Mouse (Mus musculus): ENCODE data around the gene Nubp1.
A peak's percentile ranks its signal among the peaks of the same experiment; 100 is the strongest.

Nubp1 gene

DNA sequence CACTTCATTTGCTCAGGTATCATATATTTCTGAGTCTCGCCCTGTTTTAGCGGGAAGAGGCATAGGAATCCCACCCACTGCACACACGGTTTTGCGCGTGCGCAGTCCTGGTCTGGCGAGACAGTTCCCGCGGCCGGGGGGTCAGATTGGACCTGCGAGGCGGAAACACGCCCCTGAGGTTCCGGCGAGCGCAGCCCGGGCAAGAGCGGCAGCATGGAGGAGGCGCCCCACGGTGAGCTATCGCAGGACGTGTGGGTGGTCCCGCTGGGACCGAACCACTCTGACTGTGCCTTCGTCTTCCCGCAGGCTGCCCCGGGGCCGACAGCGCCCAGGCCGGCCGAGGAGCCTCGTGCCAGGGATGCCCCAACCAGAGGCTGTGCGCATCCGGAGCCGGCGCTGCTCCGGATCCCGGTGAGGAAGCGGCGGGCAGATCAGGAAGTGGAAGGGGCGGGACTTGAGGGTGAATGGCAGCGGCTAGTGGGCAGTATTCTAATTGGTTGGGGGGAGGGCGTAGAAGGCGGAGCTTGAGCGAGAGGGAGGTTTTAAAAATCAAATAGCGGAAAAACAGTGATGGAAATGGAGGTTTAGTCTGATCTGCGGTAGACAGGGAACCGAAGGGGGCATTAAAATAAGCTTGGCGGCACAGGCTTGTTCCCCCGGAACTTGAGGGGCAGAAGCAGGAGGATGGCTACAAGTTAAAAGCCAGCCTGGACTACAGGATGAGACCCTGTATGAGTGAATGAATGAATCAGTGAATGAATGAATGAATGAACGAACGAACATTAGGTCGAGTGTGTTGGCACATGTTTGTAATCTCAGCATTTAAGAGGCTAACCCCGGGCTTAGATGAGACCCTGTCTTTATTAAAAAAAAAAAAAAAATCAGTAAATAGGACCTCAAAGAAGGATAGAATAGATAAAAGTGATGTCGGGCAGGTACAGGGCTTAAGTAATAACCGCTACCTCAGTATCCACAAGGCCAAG, at the start of gene Nubp1:
TSS of gene Nubp1 (plus strand) at position 185 of the 983 bp plus-strand sequence.
- DNase-seq (ENCODE audit: low spot score): peak; percentile 93

DNA sequence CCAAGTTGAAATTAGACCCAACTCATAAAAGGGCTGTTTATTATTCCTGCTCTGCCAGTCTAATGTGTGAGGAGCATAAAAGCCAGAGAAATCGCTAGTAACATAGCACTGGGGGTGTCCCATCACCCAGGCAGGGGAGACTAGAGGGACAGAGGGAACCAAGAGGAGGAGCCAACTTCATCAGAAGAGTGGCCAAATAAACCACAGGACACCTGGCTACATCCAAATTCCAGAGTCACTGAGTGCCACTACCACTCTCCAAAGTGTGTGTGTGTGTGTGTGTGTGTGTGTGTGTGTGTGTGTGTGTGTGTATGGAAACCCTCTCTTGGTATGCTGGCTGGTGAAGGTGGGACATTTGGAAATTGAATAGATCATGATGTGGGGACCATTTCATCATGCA, 48.7 kb upstream of the Nubp1 start:
- no peak for DNase-seq (ENCODE audit: low spot score)

DNA sequence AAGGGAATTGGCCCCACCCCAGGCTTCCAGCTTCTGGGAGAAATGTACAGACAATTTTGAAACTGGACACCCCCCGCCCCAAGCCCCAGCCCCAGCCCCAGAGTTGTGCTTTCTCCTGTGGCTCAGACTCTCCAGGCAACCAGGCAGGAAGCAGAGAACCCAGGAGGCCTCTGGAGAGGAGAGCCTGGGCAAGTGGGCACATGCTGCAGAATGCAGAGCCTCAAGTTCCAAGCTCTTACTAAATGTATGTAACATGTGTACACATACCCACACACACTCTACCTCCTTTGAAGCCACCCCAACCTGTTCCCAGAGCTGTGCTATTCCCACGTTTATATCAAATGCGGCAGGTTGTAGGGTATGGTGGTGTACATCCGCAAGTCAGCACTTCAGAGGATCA, 46.0 kb upstream of the Nubp1 start:
- DNase-seq (ENCODE audit: low spot score): no peak

DNA sequence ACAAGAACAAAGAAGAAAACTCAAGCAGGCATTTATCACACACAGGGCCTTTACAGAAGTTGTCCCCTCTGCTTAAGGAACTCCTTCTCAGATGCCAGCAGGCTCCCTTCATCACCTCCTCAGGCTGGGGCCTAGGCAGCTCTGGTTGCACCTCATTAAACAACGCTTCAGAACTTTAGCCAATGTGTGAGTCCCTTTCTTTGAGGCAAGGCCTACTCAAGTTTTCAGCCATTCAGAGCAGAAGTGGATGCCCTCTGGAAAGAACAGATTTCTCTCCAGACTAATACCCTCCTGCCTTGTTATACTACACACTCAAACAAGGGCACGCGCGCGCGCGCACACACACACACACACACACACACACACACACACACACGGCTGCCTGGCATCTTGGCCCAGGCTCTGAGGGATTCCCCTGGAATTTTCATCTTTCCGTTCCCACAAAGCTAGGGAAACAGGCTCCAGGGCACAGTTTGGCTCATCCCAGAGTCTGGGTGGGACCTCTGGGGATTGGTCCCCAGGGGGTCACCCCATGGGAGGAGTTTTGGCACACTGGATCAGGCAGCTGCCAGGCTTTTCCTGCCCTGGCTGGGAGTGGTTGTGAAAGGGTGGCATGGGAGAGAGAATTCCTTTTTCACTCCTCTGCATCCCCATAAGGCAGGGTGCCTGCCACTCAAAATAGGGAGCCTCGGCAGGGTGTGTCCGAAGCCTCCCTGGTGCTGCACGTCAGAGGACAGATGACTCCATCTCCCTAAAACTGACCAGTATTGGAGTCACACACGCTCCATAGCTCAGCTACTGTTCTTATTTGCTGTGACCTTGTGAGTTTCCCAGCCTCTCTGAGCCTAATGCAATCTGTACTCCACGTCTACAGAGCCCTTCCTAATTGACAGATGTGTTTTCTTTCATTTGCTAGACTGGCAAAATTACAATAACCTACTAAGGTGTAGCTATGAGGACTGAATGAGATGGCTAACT, 45.2 kb upstream of the Nubp1 start:
- DNase-seq (ENCODE audit: low spot score): no peak

DNA sequence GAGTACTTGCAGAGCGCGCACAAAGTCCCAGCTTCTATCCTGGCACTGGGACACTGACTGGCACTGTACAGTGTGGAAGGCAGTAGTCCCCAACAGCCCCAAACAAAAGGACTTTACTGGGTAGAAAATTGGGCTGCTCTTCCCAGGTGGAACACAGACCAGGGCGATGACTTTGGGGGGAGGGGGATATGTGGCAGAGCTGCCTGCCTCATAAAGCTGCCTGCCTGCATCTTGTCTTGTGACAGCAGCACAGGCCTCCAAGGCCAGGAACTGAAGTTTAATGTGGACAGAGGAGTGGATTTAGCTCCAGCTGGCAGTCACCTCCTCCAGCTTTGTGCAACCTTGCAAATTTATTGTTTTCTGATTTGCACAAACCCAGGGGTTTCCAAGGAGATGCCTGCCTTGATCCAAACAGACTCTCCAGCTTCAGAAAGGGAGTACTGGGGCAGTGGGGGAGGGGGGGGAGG, 42.2 kb upstream of the Nubp1 start:
- no peak for DNase-seq (ENCODE audit: low spot score)

DNA sequence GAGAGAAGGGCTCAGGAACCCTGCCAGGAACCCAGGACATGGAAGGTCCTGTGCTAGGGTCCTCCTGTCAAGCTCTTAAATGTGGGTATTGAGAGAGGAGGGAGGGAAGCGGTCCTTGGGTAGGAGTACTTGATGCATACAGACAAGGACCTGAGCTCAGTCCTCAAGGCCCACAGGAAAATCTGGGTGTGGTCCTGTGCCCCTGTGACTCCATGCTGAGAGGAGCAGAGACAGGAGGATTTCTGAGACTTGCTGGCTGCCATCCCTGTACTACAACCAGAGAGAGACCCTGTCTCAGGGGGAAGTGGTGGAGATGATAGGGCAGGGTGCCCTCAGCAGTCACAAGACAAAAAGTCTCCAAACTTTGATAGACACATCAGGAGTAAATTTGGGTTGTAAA, 41.8 kb upstream of the Nubp1 start:
- no peak for DNase-seq (ENCODE audit: low spot score)

DNA sequence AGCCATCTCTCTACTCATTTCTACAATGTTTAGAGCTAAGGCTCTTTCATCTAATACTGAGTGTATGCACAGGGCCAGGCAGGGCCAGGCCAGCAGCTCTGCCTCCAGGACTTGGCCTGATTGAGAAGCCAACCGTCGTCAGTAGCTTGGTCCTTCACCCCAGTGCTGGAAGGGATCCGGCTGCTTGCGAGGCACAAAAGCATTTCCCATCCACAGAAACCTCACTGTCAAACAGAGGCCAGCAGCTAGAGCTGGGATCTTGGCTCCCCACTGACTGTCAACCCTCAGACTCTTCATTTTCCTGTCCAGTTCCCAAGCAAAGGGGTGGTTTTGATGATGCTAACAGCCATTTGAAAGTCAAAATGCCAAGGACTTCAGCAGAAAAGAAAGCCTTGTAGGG, 39.4 kb upstream of the Nubp1 start:
- DNase-seq (ENCODE audit: low spot score): no peak

DNA sequence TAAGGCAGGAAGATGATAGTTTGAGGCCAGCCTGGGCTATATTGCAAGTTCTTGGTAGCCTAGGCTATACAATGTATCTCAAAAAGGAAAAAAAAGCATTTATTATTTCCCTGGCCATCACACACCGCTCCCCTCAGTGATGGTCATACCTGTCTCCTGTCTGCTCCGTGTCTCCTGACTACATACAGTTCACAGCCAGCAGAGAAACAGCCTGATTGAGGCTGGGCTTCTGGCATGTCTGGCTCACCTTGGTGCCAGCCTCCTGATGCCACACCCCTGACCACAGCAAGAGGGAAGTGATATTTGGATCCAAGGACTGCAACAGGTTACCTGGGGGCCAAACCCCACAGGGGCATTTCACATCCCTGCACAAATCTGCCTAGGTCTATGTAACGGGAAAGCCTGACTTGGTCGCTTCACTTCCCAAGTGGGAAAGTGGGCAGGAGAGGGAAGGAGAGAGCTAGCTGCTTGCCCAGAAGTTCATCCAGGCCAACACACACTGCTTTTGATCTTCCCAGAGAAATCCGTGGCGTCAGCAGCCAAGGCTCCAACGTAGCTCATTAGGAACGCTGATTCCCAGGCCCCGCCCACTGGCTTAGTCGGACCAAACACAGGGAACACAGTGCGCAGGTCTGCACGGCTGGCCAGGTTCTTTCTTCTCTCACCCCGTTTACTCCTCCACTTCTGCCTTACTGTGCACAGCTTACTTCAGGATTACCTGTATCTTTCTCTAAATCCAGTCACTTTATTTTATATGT, 37.3 kb upstream of the Nubp1 start:
- DNase-seq (ENCODE audit: low spot score): peak; percentile 76

DNA sequence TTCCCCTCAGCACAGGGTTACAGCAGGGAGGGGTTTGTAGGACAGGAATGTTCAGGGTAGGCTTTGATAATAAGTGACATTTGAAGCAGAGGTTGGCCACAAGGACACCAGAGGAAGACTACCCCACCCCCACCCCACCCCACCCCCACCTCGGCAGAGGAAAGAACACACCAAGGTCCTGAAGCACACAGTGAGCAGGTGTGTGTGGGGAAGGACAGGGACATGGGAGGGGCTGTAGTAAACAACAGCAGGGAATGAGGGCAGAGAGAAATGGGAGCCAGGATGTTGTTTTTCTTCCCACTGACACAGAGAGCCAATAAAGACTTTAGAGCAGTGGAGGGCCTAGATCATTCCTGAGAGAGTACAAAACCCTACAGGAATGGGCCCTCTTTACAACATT, 34.5 kb upstream of the Nubp1 start:
- no peak for DNase-seq (ENCODE audit: low spot score)

DNA sequence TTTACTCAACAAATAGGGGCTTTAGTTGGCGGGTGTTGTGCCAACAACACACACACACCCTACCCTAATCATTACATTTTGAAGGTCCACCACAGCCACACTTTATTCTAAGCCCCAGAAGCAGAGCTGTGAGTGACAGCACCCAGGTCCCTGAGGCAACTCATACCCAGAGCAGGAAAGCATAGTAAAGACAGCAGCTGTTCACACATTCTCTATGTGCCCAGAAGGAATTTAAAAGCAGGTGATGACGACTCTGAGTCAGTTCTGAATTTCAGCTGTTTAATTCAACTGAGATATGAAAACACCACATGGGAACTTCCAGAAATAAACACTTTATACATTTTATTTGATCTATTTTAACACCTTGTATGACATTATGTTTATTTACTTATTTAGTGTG, 32.2 kb upstream of the Nubp1 start:
- DNase-seq (ENCODE audit: low spot score): no peak

DNA sequence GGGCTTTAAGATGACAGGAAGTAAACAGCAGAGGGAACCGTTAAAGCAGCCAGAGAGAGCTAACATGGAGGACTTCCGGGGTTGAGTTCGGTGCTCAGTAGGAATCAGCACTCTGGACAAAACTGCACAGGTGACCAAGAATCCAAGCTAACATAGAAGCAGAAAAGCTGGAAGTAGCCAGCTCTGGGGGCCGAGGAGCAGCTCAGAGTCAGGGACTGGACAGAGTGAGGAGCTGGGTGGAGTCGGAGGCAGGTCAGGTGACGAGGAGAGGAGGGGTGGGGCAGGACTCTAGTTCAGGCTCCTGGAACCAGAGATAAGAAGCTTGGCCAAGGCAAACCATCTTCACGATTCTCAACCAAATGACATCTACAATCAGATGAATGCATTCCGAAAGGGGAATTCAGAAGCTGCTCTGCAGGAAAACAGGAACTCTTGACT, 27.7 kb upstream of the Nubp1 start:
- peak; percentile 54 for DNase-seq (ENCODE audit: low spot score)

DNA sequence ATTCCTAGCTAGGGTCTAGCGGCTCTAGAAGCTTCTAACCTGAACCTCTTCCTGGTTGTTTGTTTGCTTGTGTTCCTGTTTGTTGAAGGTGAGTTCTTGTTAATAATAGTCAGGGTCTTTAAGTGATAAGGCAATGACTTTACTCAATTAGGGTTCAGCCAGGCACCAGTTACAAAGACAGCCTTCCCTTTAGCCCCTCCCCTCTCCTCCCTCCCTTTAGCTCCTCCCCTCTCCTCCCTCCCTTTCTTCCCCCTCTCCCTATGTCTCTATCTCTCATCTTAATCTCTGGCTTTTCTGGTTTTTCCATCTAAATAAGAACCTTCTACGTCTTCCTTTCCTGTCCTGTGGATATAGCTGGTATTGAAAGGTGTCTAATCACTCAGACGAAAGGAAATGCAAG, 27.2 kb upstream of the Nubp1 start:
- DNase-seq (ENCODE audit: low spot score): no peak

DNA sequence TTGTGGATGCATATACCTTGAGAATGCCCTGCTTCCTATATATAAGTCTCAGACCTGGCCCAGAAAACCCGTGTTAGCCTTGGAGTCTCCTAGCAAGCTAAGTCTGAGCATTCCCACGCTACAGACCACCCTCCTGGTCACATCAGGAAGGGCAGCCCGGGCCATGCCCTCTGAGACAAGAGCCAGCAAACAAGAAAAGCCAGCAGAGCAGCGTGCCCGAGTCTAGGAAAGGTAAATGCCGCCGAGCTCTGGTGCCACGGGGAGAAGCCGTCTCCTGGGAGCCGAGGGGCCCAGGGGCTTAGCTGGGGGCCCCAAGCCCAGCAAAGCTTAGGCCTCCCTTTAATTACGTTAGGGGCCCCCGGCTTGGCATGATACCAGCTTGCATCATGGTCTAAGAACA, 26.5 kb upstream of the Nubp1 start:
- no peak for DNase-seq (ENCODE audit: low spot score)

DNA sequence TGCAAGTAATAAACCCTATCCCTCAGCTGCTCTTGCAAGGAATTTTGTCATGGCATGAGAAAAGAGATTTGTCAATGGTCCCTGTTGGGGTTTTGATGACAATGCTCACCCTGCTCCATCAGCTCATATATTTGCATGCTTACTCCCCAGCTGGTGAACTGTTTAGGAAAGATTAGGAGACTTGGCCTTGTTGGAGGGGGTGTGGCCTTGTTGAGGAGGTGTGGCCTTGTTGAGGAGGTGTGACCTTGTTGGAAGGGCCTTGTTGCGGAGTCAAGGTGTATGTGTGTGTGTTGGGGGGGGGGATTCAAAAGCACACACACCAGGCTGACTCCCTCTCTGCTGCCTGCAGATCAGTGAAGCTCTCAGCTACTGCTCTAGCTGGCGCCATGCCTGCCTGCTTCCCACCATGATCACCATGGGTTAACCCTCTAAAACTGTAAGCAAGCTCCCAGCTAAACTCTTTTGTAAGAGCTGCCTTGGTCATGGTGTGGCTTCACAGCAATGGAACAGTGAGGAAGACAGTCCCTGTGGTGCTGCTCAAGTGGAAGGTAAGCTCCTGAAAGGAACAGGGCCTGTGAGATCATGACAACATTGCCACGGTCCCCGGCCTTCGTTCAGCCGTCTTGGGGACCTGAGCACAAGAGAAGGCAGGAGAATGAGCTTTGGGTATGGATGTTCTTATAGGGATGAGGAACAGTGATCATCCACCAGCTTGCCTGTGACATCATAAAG, 22.9 kb upstream of the Nubp1 start:
- no peak for DNase-seq (ENCODE audit: low spot score)

DNA sequence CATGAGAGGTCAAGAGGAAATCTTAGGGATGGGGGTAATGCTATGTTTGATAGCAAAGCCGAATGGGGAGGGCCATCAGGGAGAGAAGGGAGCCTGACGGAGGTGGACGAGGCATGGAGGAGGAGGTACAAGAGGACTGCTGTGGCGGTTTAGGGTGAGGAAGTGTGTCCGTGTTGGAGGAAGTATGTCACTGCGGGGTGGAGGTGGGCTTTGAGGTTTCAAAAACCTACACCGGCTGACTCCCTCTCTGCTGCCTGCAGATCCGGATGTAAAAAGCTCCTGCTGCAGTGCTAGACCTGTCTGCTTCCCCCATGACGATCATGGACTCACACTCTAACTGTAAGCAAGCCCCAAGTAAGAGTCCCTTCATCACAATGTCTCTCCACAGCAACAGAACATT, 19.2 kb upstream of the Nubp1 start:
- DNase-seq (ENCODE audit: low spot score): no peak

DNA sequence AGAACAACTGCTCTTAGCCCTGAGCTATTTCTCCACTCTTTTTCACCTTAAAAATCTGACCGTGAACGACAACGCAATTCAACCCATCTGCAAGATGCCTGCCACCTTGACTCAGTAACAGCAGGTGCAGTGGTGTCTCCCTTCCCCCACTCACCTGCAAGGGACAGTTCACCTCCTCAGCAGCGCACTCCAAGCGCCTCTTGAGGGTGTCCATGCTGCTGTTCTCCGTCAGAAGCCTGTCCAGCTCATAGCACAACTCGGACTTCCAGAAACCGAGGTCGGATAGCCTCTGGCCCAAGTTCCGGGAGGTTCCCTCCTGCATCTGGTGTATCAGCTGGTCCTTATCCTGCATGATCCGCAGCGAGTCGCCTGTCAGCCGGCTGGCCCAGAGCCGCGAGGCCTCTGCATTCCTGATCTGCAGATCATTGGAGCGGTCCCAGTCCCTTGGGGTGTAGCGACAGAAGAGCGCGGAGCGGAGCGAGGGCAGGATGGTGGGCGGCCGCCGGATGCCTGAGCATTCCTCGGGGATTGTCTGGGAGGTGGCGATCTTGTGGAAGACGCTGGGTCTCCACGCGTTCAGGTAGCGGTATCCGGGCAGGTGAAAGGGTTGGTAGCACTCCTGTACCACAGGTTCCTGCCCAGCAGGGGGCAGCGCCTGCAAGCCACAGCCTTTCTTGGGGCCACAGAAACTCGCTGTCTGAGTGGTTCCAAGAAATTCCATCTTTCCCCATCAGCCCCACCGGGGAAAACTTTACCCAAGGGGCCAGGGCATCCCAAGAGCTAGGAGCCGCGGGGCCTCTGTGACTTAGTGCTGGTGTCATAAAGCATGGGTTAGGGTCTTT, 16.8 kb upstream of the Nubp1 start, which contains the start of gene Tekt5:
TSS of gene Tekt5 (minus strand) at position 792 of the 842 bp plus-strand sequence.
- peak; percentile 63 for DNase-seq (ENCODE audit: low spot score)

DNA sequence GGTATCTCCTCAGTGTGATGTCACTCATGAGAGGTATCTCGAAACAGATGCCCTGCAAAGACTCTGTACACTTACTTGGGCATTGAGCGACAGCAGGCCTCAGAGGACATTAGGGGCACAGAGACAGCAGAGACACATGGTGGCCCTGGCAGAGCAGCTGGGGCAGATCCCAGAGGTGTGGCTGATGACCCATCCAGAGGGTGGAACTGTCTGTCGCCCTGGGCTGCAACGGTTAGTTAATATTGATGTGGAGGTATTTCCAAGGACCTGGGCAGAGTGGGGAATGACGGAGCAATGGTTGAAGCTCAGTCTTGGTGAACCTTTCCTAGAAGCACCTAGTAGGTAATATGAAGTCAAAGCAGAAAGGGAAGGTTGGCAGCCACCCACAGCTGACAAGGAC, 13.0 kb upstream of the Nubp1 start:
- no peak for DNase-seq (ENCODE audit: low spot score)

DNA sequence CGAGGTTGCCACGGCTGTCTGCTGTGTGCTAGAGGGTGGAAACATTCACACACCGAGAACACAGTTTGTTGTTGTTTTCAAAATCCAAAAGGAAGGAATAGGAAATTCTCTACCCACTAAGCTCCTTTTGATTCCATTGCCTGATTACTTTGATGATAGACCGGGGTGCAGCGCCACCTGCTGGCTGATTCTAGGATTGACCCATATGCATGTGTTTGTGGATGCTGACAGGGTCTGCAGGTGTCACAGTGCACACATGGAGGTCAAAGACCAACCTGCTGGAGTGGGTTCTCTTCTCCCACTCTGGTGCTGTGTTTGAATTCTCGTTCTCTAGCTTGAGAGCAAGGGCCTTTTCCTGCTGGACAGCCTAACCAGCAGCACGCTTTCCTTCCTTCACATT, 12.6 kb upstream of the Nubp1 start:
- DNase-seq (ENCODE audit: low spot score): peak; percentile 91

DNA sequence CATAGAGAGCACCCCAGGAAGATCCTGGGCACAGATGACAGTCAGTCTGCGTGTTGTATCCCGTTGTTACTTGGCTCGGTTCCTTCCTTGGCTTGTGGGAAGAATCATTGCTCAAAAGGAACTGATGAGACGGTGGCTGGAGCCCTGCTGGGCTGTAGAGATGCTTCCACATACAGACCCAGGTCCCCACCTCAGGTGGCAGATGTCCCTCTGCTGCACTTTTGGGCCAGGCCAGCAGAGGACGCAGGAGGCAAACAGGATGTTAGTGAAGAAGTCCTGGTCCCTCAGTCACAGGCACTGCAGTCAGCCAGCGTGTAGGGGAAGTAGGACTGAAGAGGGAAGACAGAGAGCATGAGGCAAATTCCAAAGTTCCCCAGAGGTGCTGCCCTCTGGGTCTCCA, 4.2 kb downstream of the Nubp1 start:
- DNase-seq (ENCODE audit: low spot score): no peak

DNA sequence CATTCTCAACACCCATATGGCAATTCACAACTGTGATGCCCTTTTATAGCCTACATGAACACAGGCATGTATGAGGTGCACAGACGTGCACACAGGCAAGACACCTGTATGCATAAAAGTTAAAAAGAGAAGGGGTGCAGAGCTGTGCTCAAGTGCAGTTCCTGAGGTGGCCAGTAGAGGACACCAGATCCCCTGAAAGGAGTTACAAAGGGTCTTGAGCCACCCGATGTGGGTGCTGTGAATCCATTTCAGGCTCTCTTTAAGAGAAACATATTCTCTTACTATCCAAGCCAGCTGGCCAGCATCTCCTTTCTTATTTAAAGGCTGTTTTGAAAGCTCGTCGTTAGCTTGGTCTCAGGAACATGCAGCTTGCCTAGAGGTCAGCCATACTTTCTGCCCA, 5.1 kb downstream of the Nubp1 start:
- no peak for DNase-seq (ENCODE audit: low spot score)

Data from testis, postnatal 10 days (tissue).